Mouse (Mus musculus) forebrain, postnatal 0 days (tissue): Measurements from ENCODE around the gene Hes6. TPM values are rescaled to one million over a fixed set of nuclear protein-coding genes. Genes with fewer than 3 reads are reported as not detected.

ENCODE experiments used
- ATAC-seq: fragments of 200-750 bp; cut with Nextera tagmentation; 2 replicates; pipeline ENCODE4 v1.8.0; 2017; ENCODE audit warnings: mild to moderate bottlenecking, moderate library complexity
- DNase-seq: peaks from one replicate; pipeline ENCODE4 v3.0.0-alpha.2; 2015
- H3K27ac ChIP-seq: fragments of 300-500 bp; sonication (generic); 2 replicates; pipeline ENCODE4 v1.5.1; 2014; ENCODE audit warnings: low read depth, mild to moderate bottlenecking, antibody characterized with exemption, low read length, moderate library complexity, mixed read lengths
- H3K27me3 ChIP-seq: fragments of 300-500 bp; sonication (generic); 2 replicates; pipeline ENCODE4 v1.6.1; 2014; ENCODE audit warnings: mild to moderate bottlenecking, low read length, mixed read lengths; ENCODE audit not compliant: insufficient read depth
- H3K36me3 ChIP-seq: fragments of 300-500 bp; sonication (generic); 2 replicates; pipeline ENCODE4 v1.6.1; 2014; ENCODE audit warnings: mild to moderate bottlenecking, moderate library complexity; ENCODE audit not compliant: insufficient read depth
- H3K4me1 ChIP-seq: fragments of 300-500 bp; sonication (generic); 2 replicates; pipeline ENCODE4 v1.6.1; 2014; ENCODE audit warnings: antibody characterized with exemption; ENCODE audit not compliant: insufficient read depth
- H3K4me2 ChIP-seq: fragments of 300-500 bp; sonication (generic); 2 replicates; pipeline ENCODE4 v1.6.1; 2014; ENCODE audit warnings: low read depth, mild to moderate bottlenecking, moderate library complexity
- H3K4me3 ChIP-seq: fragments of 300-500 bp; sonication (generic); 2 replicates; pipeline ENCODE4 v1.5.1; 2014; ENCODE audit warnings: low read depth, low read length, mixed read lengths
- H3K9ac ChIP-seq: fragments of 300-500 bp; sonication (generic); 2 replicates; pipeline ENCODE4 v1.6.1; 2014; ENCODE audit warnings: mild to moderate bottlenecking
- H3K9me3 ChIP-seq: fragments of 300-500 bp; sonication (generic); 2 replicates; pipeline ENCODE4 v1.6.1; 2016; ENCODE audit warnings: low read length
- CTCF ChIP-seq: sonication (generic); IDR thresholded peaks from 2 replicates; pipeline ENCODE4 v1.5.1; 2016; ENCODE audit warnings: antibody characterized with exemption, control low read depth, low read depth
- WGBS: fragments of 180-500 bp; shearing (Covaris S2); extraction: QIAGEN DNeasy Blood & Tissue Kit; methylation state at CpG from one replicate; pipeline ENCODE4 v1.1.7; 2014; 5-methylcytosine and 5-hydroxymethylcytosine counted together
- polyA plus RNA-seq: library from polyadenylated mRNA; unstranded; fragments of >200 nt; fragmentation: Nextera tagmentation; extraction: Ambion mirVana; gene quantifications from 2 replicates; pipeline ENCODE4 v1.2.1, GENCODE M21; 2015
- total RNA-seq: library from RNA; depleted of rRNA; stranded (reverse); fragments of >200 nt; gene quantifications from 2 replicates; pipeline ENCODE4 v1.2.3, GENCODE M21; 2014

Gene Hes6
- total and polyA plus RNA-seq, 2 experiments from 2014 or later: 133 to 154 TPM

DNA sequence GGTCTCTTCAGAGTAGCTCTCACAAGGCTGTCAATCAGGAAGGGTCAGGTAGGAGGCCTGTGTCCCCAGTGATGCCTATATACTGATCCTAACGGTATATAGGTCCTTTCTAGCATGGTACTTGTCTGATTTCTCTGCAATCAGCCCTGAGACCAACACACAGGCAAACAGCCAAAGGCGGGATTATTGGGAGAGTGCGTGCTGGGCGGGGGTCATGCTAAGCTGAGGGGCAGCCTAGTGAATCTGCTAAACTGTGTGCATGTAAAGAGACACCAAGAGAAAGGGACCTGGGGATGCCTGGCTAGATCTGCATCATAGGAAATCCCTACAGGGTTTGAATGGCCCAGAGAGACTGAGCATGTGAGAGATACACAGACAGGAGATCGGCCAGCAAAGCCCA, 1.5 kb upstream of the Hes6 start:
- DNase-seq (no peak), ATAC-seq (no peak)
- TF ChIP-seq CTCF: no peak
- H3K9ac ChIP-seq: no peak overlapping the region
- H3K27ac ChIP-seq: peak overlapping the region; percentile 37; the same call in 1 of the 2 replicates
- H3K4me1 ChIP-seq: peaks cover 21% of the 10 kb centered on the region
- H3K4me3 ChIP-seq: no peak overlapping the region
- WGBS: 30% methylated on average over 5 of the region's 5 CpGs
- H3K36me3 ChIP-seq: peaks cover 11% of the 10 kb centered on the region
- H3K27me3 ChIP-seq: no peaks in the 10 kb centered on the region
- no peaks in the 10 kb centered on the region for H3K9me3 ChIP-seq
- no peak overlapping the region for H3K4me2 ChIP-seq

DNA sequence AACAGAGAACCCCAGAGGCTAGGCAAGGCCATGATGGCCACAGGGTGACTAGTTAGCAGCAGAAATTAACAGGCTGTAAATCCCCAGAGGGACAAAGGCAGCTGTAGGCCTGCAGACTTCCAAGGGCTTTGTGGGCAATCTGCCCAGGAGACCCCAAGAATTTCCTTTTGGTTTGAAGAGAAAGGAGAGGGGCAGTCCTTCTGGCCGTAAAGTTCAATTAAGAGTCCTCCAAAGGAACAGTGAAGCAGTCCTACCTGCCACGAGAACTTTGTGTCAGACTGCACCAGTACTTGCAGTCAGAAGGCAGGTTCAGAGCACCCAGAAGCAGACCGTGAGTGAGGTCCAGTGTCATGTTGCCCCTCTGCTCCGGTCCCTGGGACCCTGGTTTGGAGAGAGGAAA, 1.1 kb upstream of the Hes6 start:
- no peak for ATAC-seq
- 25% methylated on average over 4 of the region's 4 CpGs for WGBS
- TF ChIP-seq CTCF: no peak
- DNase-seq: peak; percentile 37
- Histone ChIP-seq H3K9ac (no peak overlapping the region), H3K27me3 (no peaks in the 10 kb centered on the region), H3K36me3 (peaks cover 8% of the 10 kb centered on the region; the same call in 1 of the 2 replicates), H3K27ac (peak overlapping the region; percentile 78), H3K4me3 (no peak overlapping the region), H3K9me3 (no peaks in the 10 kb centered on the region), H3K4me1 (peaks cover 21% of the 10 kb centered on the region), H3K4me2 (peak overlapping the region; percentile 69; the same call in 1 of the 2 replicates)

DNA sequence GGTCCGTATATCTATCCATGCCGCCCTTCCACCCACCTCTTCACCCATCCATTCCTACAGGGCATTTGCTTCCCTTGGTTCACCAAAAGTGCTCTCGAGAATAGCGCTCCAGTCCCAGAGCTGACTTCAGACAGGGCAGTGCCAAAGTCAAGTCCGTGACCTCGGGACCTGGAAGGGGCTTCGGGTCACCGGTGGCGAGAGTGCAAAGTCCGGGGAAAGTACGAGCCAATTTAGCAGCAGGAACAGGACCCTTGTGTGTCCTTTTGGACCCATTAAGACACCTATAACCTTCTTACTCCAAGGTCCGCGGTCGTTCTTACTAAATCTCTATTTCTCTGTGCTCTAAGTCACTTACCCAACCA, 321 bp downstream of the Hes6 start:
- Histone ChIP-seq H3K4me3 (peak overlapping the region; percentile 61), H3K4me1 (peaks cover 21% of the 10 kb centered on the region), H3K9ac (peak overlapping the region; percentile 87), H3K4me2 (peak overlapping the region; percentile 69), H3K27me3 (no peaks in the 10 kb centered on the region), H3K9me3 (no peaks in the 10 kb centered on the region), H3K27ac (peak overlapping the region; percentile 78), H3K36me3 (peaks cover 8% of the 10 kb centered on the region; the same call in 1 of the 2 replicates)
- WGBS: under 1% methylated on average over 14 of the region's 14 CpGs
- no peak for TF ChIP-seq CTCF
- DNase-seq: no peak
- no peak for ATAC-seq

DNA sequence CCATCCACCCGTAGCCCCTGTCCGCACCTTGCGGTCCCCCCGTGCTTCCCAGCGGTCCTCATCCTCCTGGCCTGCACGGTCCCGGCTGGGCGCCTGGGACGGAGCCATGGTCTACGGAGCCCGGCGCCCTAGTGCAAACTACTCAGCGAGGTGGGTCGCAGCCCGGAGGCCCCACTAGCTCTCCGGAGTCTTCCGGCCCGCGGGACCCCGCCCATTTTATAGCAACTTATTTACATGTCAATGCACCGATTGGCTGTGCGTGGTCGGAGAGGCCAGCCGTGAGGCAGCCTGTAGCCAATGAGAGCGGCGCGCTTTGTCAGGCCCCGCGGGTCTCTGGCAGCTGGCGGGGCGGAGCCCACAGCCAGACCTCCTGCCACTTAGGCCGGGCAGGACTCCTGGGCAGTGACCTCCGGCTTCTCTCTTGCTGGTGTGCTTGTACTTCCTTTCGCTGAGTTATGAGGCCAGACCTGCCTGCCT, 770 bp downstream of the Hes6 start:
- H3K9ac ChIP-seq: peak overlapping the region; percentile 87
- H3K4me3 ChIP-seq: peak overlapping the region; percentile 61
- no peaks in the 10 kb centered on the region for H3K9me3 ChIP-seq
- peak; percentile 97 for DNase-seq
- peak overlapping the region; percentile 69 for H3K4me2 ChIP-seq
- no peak for TF ChIP-seq CTCF
- H3K27ac ChIP-seq: peak overlapping the region; percentile 78
- ATAC-seq: peak; percentile 93
- WGBS: 5% methylated on average over 34 of the region's 34 CpGs
- H3K27me3 ChIP-seq: no peaks in the 10 kb centered on the region
- H3K4me1 ChIP-seq: peaks cover 21% of the 10 kb centered on the region
- peaks cover 5% of the 10 kb centered on the region; the same call in 1 of the 2 replicates for H3K36me3 ChIP-seq

DNA sequence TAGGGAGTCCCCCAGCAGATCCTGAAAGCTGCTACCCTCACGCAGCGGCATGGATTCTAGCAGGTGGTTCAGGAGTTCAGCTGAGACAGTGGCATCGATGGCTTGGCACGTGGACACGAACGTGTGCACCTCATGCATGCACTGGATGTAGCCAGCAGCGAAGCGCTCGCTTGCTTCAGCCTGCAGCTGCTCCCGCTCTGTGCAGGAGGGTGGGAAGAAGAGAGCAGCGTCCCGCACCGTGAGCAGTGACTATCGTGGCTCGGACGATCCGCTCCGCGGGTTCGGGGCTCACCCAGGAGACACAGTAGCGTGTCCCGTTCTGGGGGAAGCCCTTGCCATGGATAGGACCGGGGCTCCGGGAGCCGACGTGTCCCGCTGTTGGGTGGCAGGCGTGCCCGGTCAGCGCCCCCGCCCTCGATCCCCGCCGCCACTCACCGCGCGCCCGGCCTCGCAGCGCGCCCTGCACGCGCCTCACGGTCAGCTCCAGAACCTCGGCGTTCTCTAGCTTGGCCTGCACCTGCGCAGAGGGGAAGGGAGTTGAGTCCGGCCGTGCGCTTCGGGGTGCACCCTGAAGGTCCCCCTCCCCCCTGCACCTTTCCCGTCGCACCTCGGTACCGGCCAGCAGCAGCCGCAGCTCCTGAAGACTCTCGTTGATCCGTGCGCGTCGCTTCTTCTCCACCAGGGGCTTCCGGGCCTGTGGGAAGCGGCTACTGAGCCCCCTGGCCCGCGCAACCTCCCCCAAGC, 1.4 kb downstream of the Hes6 start:
- 4% methylated on average over 65 of the region's 65 CpGs for WGBS
- ATAC-seq (peak; percentile 49), DNase-seq (peak; percentile 49)
- Histone ChIP-seq H3K9ac (peak overlapping the region; percentile 87), H3K4me1 (peaks cover 21% of the 10 kb centered on the region), H3K27ac (peak overlapping the region; percentile 78), H3K4me3 (peak overlapping the region; percentile 61), H3K4me2 (peak overlapping the region; percentile 69), H3K27me3 (no peaks in the 10 kb centered on the region), H3K36me3 (no peaks in the 10 kb centered on the region), H3K9me3 (no peaks in the 10 kb centered on the region)
- TF ChIP-seq CTCF: peak; percentile 63

DNA sequence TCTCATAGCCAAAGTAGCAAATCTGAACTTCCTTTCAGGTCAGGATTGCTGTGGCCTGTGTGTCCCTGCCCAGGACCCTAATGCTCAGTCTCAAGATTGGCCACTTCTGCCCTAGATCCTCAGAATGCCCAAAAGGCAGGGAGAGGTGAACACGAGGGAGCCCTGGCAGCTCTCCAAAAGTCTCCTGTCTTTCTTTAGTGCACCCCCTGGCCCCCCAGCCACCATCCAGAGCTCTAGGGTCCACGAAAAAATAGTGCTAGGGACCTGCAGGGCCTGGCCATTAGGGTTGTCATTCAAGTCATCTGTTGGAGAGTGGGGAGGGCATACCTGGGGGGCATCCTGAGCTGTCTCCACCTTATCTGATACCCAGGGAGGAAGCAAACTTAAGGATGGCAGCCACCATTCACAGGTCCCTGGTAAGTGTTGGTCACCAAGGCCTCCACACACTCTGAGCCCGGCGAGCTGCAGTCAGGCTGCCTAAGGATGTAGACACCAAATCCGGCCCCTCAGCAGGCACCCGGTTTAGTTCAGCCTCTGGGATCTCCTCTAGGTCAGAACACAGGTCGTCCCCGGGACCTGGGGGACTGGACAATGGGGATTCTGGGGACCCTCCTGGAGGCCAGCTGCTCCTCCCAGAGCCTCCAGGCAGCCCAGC, 2.1 kb downstream of the Hes6 start:
- Histone ChIP-seq H3K4me2 (peak overlapping the region; percentile 69), H3K27me3 (no peaks in the 10 kb centered on the region), H3K9ac (peak overlapping the region; percentile 87), H3K4me1 (peaks cover 21% of the 10 kb centered on the region), H3K9me3 (no peaks in the 10 kb centered on the region), H3K36me3 (no peaks in the 10 kb centered on the region), H3K27ac (no peak overlapping the region), H3K4me3 (peak overlapping the region; percentile 61)
- no peak for TF ChIP-seq CTCF
- no peak for DNase-seq
- ATAC-seq: no peak
- WGBS: 46% methylated on average over 8 of the region's 8 CpGs

DNA sequence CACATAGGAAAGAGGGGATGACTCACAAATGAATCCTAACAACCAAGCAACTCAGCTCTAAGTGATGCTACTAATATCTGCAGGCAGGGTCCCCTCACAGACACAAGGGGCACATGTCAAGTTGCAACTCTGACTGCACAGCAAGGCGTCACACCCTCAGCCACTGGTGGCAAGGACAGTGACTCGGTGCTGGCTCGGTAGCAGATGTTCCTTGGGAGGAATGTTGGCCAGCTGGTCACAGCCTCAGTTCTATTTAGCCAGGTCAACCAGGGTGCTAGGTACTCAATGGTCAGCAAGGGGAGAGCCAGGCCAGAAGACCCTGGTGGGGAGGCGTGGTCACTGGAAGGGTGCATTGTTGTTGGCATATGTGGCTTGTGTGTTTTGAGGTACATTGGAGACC, 6.0 kb downstream of the Hes6 start:
- no peak overlapping the region for H3K4me3 ChIP-seq
- no peaks in the 10 kb centered on the region for H3K36me3 ChIP-seq
- no peak overlapping the region for H3K9ac ChIP-seq
- ATAC-seq (no peak), DNase-seq (no peak)
- no peaks in the 10 kb centered on the region for H3K9me3 ChIP-seq
- no peak overlapping the region for H3K4me2 ChIP-seq
- H3K4me1 ChIP-seq: peaks cover 13% of the 10 kb centered on the region
- TF ChIP-seq CTCF: no peak
- H3K27me3 ChIP-seq: no peaks in the 10 kb centered on the region
- H3K27ac ChIP-seq: no peak overlapping the region
- 94% methylated on average over 4 of the region's 4 CpGs for WGBS
